Comparison of ENCODE assay signal across 8 mouse cellular contexts in genomic region chr17:32075164-32075563, GRCm38 (mm10). TPM values are rescaled to one million over a fixed set of nuclear protein-coding genes. Genes with fewer than 3 reads are reported as not detected.
DNase-seq lines count a peak whose midpoint lies in the region; ATAC-seq and TF ChIP-seq lines count a peak whose summit lies in the region.

No protein-coding gene starts in this region.

- no peak overlapping the region for H3K4me2 ChIP-seq in forebrain, postnatal 0 days (ENCODE audit: low read depth)
- H3K4me2 ChIP-seq in forebrain, embryonic 12.5 days: no peak overlapping the region

- peak; percentile 69 for ATAC-seq in forebrain, postnatal 0 days
- ATAC-seq in forebrain, embryonic 12.5 days (ENCODE audit: low FRiP score): no peak

- intact Hi-C loops in heart, postnatal 10 days (cut with DNase I): loop anchor here (2.0 to 10.0 kb wide), 2 partner anchors 134 to 420 kb away; no protein-coding TSS in a partner anchor

- no peaks in the 10 kb centered on the region for H3K9me3 ChIP-seq in forebrain, postnatal 0 days (ENCODE audit: low read length)
- no peaks in the 10 kb centered on the region for H3K9me3 ChIP-seq in forebrain, embryonic 12.5 days

- no peak overlapping the region for H3K4me3 ChIP-seq in forebrain, postnatal 0 days (ENCODE audit: low read depth, low read length)
- H3K4me3 ChIP-seq in forebrain, embryonic 12.5 days (replicated peaks): no peak overlapping the region
- no peak overlapping the region for H3K4me3 ChIP-seq in bone marrow macrophage, adult 2 months (ENCODE audit: insufficient read depth, low read length)

- H3K27ac ChIP-seq in forebrain, postnatal 0 days (ENCODE audit: low read depth, low read length): no peak overlapping the region
- H3K27ac ChIP-seq in forebrain, embryonic 12.5 days: no peak overlapping the region
- H3K27ac ChIP-seq in bone marrow macrophage, adult 2 months (ENCODE audit: insufficient read depth, low read depth, low read length): no peak overlapping the region

- no peak overlapping the region for H3K9ac ChIP-seq in forebrain, postnatal 0 days
- no peak overlapping the region for H3K9ac ChIP-seq in forebrain, embryonic 12.5 days

- TF ChIP-seq POLR2A in bone marrow macrophage, adult 2 months (IDR thresholded peaks at IDR 0.05; ENCODE audit: borderline replicate concordance, low read depth, low read length): no peak

- peak; percentile 87 for TF ChIP-seq CTCF in forebrain, postnatal 0 days (IDR thresholded peaks at IDR 0.05; ENCODE audit: low read depth)
- peak; percentile 88 for TF ChIP-seq CTCF in bone marrow macrophage, adult 2 months (IDR thresholded peaks at IDR 0.05; ENCODE audit: low read depth, low read length)

- no peaks in the 10 kb centered on the region for H3K36me3 ChIP-seq in forebrain, postnatal 0 days (ENCODE audit: insufficient read depth)
- no peaks in the 10 kb centered on the region for H3K36me3 ChIP-seq in forebrain, embryonic 12.5 days (replicated peaks)

- H3K4me1 ChIP-seq in forebrain, postnatal 0 days (ENCODE audit: insufficient read depth): no peaks in the 10 kb centered on the region
- no peaks in the 10 kb centered on the region for H3K4me1 ChIP-seq in forebrain, embryonic 12.5 days
- peaks cover 4% of the 10 kb centered on the region; the same call in 1 of the 2 replicates for H3K4me1 ChIP-seq in bone marrow macrophage, adult 2 months (ENCODE audit: control insufficient read depth, insufficient read depth, low read length)

- 5% methylated on average over 2 of the region's 2 CpGs for WGBS in forebrain, postnatal 0 days
- 0% methylated on average over 2 of the region's 2 CpGs for WGBS in forebrain, embryonic 12.5 days

- peak; percentile 74 for DNase-seq in forebrain, postnatal 0 days
- peak; percentile 72 for DNase-seq in CD4-positive, CD25-positive, alpha-beta regulatory T cell, adult 2 months (ENCODE audit: low read depth, low spot score)
- peak; percentile 45 to 72 for DNase-seq in heart, postnatal 10 days
- peak; percentile 65 to 72 for DNase-seq in layer of hippocampus, postnatal 10 days (ENCODE audit: low spot score in 2 of 2)
- DNase-seq in mesoderm, embryonic 11.5 days (ENCODE audit: low read depth, low spot score): peak; percentile 58
- DNase-seq in spleen, postnatal 4 days (ENCODE audit: low spot score in 2 of 2): peak; percentile 47 to 80

- H3K27me3 ChIP-seq in forebrain, postnatal 0 days (ENCODE audit: insufficient read depth, low read length): no peaks in the 10 kb centered on the region
- peaks cover 6% of the 10 kb centered on the region; the same call in 1 of the 2 replicates for H3K27me3 ChIP-seq in forebrain, embryonic 12.5 days

RNA-seq across cellular contexts. Expression of gene Hsf2bp, which starts 39.0 kb away (rescaled TPM):
- 0.57 and 0.62 TPM in 2 replicates for total RNA-seq in forebrain, postnatal 0 days (2014; rRNA removed)
- polyA plus RNA-seq in forebrain, postnatal 0 days (2015; fragmentation: Nextera tagmentation; extraction: Ambion mirVana): 0.90 and 1.1 TPM in 2 replicates
- 0.46 and 0.55 TPM in 2 replicates for polyA plus RNA-seq in forebrain, embryonic 12.5 days (2016; fragmentation: Nextera tagmentation; extraction: Ambion mirVana)
- polyA plus RNA-seq in bone marrow macrophage, adult 2 months (2012; ENCODE audit: insufficient read depth, insufficient read length, missing spikeins): 0.55 TPM in 1 of 2 replicates, not detected in the other
- under 1 TPM; 0.69 to 0.97 TPM for total RNA-seq in heart, postnatal 10 days (2021)
- 1 to 10 TPM in 1 of 2 experiments, under 1 TPM in 1; 0.71 to 1.4 TPM for total RNA-seq in layer of hippocampus, postnatal 10 days (2021)

RNA-seq across cellular contexts. Expression of gene Rrp1b, which starts 39.3 kb away (rescaled TPM):
- 26.8 and 40.4 TPM in 2 replicates for total RNA-seq in forebrain, postnatal 0 days (2014; rRNA removed)
- polyA plus RNA-seq in forebrain, postnatal 0 days (2015; fragmentation: Nextera tagmentation; extraction: Ambion mirVana): 32.0 and 39.4 TPM in 2 replicates
- polyA plus RNA-seq in forebrain, embryonic 12.5 days (2016; fragmentation: Nextera tagmentation; extraction: Ambion mirVana): 63.0 and 64.5 TPM in 2 replicates
- polyA plus RNA-seq in bone marrow macrophage, adult 2 months (2012; ENCODE audit: insufficient read depth, insufficient read length, missing spikeins): 9.6 and 11.2 TPM in 2 replicates
- 10 to 100 TPM in 1 of 2 experiments, 1 to 10 TPM in 1; 9.4 to 13.1 TPM for total RNA-seq in heart, postnatal 10 days (2021)
- 10 to 100 TPM; 19.1 to 26.8 TPM for total RNA-seq in layer of hippocampus, postnatal 10 days (2021)
